Mouse (Mus musculus): ENCODE results near the gene Ttc19.
"Not testable (repeated sequence)": the region's sequence is repeated elsewhere in the genome, so short reads cannot be mapped to it uniquely, and the experiment has no call there.

Ttc19 gene

GRCm38 (mm10) chr11:62280675-62281600 is at the start of gene Ttc19, which contains the start of gene Zswim7:
TSS of gene Ttc19 (plus strand) at chr11:62281473.
TSS of gene Zswim7 (minus strand) at chr11:62281375.
- DNase-seq, result peak; percentile 89 to 91

- no peak for DNase-seq
Observed at GRCm38 (mm10) chr11:62240631-62241261, 40.5 kb upstream of the Ttc19 start.

DNA sequence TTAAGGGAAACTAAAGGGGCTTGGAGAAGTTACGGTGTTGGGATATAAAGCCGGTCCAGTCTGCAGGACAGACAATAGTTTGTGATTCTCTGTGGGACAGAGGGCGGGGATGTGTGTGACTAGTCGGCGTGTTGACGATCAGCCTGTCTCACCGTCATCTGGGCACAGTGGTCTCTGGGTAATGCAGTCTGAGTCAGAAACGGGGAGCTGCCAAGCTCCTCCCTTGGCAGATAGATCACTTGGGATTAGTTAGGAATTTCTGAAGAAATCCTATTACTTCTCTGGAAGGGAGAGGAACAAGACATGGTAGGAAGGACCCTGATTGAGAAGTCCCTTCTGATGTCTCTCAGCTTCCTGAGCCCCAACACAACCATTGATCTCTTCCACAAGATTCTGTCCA is 37.4 kb upstream of the Ttc19 start:
- DNase-seq, result no peak

GRCm38 (mm10) chr11:62244471-62244870 is 36.8 kb upstream of the Ttc19 start:
- no peak for DNase-seq

DNA sequence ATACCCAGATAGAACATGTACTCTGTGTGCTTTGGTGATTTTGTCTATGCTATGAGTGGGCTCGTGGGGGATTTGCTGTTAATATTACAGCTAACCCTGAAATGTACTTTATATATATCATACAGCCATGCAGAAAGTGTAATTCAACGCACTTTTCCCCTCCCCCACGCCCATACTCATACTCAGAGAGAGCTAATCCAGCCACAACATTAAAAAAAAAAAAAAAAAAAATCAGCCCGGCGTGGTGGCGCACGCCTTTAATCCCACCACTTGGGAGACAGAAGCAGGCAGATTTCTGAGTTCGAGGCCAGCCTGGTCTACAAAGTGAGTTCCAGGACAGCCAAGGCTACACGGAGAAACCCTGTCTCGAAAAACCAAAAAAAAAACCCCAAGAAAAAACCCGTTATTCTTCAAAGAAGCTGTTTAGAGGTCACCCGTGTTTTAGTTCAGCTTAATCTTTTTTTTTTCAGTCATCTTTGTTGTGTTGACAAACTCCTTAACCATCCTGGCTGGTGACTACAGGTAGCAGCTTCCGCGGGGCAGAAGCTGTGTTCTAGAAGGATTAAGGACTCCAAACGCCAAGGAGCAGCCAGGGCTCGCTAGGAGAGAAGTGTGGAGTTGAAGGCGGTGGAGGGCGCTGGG is 33.4 kb upstream of the Ttc19 start:
- DNase-seq, result no peak

DNA sequence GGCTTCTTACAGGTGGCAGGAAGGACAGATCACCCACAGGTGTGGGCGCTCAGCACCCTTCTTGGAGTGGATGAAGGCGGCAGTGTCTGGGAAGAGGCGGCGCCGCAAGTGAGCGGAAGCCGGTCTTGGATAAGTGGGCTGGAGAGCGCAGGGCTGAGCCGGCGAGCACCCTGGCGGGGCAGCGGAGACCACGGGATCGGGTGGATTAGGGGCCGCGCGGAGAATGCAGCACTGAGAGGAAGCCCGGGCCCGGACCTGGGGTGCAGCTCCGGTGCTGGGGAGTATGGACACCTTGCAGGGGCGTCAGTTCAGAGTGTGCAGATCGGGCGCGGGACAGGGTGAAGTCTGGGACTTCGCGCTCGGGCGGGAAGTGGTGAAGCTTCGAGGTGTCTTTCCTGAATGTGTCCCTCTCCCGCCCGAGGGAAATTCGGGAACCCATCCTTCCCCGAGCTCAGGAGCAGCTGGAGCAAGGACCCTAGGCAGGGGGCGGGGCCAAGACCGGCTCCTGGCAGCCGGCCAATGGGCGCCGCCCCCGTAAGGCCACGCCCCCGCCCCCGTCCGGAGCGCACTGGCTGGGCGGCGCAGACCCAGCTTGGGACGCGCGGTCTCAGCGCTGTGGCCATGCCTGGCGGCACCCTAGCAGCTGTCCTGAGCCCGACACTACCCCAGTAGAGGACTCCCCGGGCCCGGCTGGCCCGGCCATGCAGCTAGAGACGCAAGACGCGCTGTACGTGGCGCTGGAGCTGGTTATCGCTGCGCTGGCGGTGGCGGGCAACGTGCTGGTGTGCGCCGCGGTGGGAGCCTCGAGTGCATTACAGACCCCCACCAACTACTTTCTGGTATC is 32.6 kb upstream of the Ttc19 start, which contains the start of gene Adora2b:
Gene Adora2b (plus strand): TSS at position 584 of the 844 bp plus-strand sequence.
- DNase-seq, result peak; percentile 61 to 70

DNA sequence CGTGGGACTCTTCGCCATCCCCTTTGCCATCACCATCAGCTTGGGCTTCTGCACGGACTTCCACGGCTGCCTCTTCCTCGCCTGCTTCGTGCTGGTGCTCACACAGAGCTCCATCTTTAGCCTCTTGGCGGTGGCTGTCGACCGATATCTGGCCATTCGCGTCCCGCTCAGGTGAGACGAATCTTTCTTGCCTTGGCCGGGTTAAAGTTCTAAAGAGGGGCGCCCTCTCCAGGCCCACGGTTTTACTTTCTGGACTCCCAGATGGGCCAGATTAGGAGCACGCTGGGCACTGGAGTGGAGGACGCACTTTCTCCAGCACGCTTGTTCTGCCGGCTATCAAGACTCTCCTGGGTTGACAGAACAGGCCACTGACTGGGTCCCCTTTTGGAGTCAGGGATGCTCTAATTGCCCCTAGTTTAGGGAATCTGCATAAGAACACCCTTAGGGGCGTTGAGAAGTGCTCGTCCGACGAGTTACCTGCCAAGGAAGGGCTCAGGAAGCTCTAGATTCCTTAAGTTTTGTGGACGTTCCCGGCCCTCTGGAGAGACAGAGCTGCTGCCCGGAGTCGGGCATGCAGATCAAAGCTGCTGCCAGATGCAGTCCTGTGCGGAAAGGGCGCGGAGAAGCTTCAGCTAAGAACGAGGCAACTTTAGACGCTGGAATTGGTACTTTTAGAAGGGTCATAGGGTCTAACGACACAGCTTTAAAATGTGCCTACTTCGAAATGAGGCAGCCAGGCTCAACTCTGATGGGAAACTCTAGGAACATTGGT is 31.8 kb upstream of the Ttc19 start:
- peak; percentile 75 to 79 for DNase-seq

- DNase-seq, result peak; percentile 61 to 70
Observed at GRCm38 (mm10) chr11:62251047-62251446, 30.2 kb upstream of the Ttc19 start.

DNA sequence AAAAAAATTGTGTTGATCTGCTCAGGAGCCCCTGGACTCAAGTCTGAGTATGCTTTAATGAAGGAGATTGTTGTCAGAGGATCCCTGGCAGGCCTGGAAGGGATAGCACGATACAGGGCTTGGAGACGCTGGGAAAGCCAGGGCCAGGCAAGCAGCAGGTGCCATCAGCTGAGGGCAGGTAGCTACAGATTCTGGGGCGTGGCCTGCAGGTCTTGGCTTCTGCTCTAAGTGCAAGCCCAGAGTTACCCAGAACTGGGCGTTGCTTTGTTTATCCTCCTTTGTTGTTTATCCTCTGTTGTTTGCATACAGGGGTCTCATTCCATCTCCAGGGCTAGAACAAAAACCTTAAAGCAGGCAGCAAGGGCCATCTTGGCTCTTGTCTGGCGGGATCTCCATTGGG is 27.9 kb upstream of the Ttc19 start:
- no peak for DNase-seq

GRCm38 (mm10) chr11:62259214-62259613 is 22.1 kb upstream of the Ttc19 start:
- no peak for DNase-seq

GRCm38 (mm10) chr11:62263599-62263998 is 17.7 kb upstream of the Ttc19 start:
- peak in 1 of 2 experiments; percentile 26 for DNase-seq

DNA sequence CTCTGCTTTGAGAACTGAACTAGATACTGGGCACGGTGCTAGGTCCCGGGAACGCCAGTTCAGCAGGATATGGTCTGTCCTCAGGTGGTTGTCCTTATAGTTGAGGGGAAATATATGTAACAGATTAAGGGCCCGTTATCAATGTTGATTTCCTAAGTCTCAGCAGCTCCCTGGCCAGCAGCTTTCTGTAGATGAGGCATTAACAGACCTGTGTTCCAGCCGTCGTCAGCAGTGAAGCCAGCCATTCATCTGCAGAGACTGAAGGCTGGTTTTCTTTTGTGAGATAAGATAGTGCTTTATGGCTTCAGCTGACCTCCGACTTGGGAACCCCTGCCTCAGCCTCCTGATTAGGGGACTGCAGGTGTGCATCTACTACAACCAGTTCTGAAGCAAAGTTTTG is 17.3 kb upstream of the Ttc19 start:
- no peak for DNase-seq

GRCm38 (mm10) chr11:62265642-62266041 is 15.6 kb upstream of the Ttc19 start:
- DNase-seq, result no peak

GRCm38 (mm10) chr11:62266466-62267214 is 14.6 kb upstream of the Ttc19 start:
- DNase-seq, result no peak

DNA sequence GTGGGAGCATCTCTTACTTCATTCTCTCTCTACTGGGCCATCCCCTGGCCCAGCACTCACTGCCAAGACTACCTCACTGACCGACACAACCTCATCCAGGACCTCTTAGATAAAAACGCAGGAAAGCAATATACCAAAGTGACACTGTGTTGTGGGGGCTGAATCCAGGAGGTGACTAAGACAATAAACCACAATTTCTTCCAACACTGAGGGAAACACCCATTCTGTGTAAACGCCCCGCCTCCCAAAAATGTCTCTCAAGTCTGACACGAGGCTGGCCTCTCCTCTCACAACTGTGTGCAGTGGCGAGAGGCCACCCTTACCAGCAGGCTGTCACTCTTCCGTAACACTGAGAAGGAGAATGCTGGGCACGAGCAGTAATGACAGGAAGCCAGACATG is 12.9 kb upstream of the Ttc19 start:
- no peak for DNase-seq

GRCm38 (mm10) chr11:62269097-62269496 is 12.2 kb upstream of the Ttc19 start:
- no peak for DNase-seq

- DNase-seq, result no peak
Observed at GRCm38 (mm10) chr11:62270851-62271250, 10.4 kb upstream of the Ttc19 start.

DNA sequence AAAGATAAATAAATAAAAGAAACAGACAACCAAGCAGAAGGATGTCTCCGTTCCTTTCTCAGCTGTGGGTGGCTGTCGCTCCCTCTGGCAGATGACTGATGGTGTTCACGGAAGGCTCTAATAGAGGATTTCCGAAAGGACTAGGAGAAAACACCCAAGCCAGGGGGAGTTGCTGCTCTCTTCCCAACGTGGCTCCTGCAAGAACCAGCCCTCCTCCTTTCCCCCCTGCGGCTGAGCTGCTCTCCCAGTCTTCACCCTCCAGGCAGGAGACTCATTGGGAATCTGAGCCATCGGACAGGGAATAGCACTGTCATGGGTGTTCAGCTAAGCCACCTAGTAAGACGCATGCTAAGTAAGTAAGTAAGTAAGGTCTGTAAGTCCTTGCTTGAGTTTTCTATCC is 4.2 kb upstream of the Ttc19 start:
- DNase-seq, result no peak

- DNase-seq, result peak; percentile 70 to 79
Observed at GRCm38 (mm10) chr11:62278027-62278426, 3.2 kb upstream of the Ttc19 start.

- DNase-seq, result peak in 1 of 2 experiments; percentile 79
Observed at GRCm38 (mm10) chr11:62281601-62281997, 326 bp downstream of the Ttc19 start.

DNA sequence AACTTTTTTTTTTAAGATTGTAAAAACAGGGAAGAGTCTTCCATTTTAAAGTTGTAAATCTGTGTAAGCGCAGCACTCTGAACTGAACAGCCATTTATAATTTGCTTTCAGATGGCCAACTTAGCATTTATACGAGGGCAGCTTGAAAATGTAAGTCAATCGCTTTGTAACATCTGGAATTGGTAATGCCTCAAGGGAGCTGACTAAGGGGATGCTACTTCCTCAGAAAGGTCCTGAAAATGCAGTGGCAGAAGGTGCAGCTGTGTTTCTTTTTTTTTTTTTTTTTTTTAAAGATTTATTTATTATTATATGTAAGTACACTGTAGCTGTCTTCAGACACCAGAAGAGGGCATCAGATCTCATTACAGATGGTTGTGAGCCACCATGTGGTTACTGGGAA is 2.7 kb downstream of the Ttc19 start:
- DNase-seq, result not testable (repeated sequence)
